Mouse (Mus musculus): Measurements from ENCODE around the gene Pigl. TPM values are rescaled to one million over a fixed set of nuclear protein-coding genes. Genes with fewer than 3 reads are reported as not detected.
A peak's percentile ranks its signal among the peaks of the same experiment; 100 is the strongest.

Pigl gene
- 10.2 and 10.8 TPM in 2 replicates for polyA plus RNA-seq (2016; fragmentation: Nextera tagmentation; extraction: Ambion mirVana)

DNA sequence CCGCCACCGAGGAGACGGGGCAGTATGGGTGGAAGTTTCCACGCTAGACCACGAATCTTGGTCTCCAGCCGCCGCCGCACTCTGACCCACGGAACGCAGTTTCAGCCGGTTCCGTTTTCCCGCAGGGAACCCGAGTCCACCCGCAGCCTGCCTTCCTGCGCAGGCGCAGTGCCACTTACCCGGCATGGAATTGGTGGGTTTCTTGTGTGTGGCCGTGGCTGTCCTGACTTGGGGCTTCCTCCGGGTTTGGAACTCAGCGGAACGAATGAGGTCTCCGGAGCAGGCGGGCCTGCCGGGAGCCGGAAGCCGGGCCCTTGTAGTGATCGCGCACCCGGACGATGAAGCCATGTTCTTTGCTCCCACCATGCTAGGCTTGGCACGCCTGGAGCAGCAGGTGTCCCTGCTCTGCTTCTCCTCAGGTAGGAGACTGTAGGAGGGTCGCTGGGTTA, at the start of gene Pigl, which contains the start of gene Ncor1:
Gene Pigl, plus strand, starts transcription at position 185 of the 449 bp plus-strand sequence.
Gene Ncor1, minus strand, starts transcription at position 266 of the 449 bp plus-strand sequence.
- Histone ChIP-seq H3K4me1 (peaks cover 18% of the 10 kb centered on the region), H3K27ac (peak within 1 kb of the TSS; percentile 99), H3K36me3 (replicated peaks) (no peaks in the 10 kb centered on the region), H3K9ac (peak within 1 kb of the TSS; percentile 98), H3K9me3 (no peaks in the 10 kb centered on the region), H3K4me3 (replicated peaks) (peak within 1 kb of the TSS; percentile 92), H3K4me2 (peak within 1 kb of the TSS; percentile 81), H3K27me3 (no peaks in the 10 kb centered on the region)
- peak; percentile 45 for ATAC-seq (ENCODE audit: low FRiP score)
- 0% methylated on average over 33 of the region's 33 CpGs for WGBS

DNA sequence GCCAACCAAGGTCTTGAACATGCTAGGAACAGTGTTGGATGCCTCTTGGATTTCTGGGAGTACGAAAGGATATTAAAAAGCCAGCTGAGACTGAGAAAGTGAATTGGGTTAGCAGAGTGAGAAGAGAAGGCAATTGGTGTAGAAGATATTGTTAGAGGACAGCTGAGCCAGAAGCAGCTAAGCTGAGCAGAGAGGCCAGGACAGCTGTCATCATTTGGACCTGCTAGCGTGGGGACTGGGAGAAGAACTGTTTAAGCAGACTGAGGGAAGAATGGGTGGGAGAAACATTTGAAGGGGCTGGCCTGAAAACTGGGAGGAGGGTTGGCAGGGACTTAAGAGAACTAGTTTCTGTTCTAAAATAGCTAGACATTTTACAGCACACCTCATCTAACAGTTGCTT, 49.4 kb upstream of the Pigl start:
- WGBS: 96% methylated on average over 2 of the region's 2 CpGs
- Histone ChIP-seq H3K9ac (no peak overlapping the region), H3K4me1 (no peaks in the 10 kb centered on the region), H3K36me3 (replicated peaks) (peaks cover 37% of the 10 kb centered on the region), H3K27ac (no peak overlapping the region), H3K4me2 (no peak overlapping the region), H3K4me3 (replicated peaks) (no peak overlapping the region), H3K9me3 (no peaks in the 10 kb centered on the region), H3K27me3 (no peaks in the 10 kb centered on the region)
- no peak for ATAC-seq (ENCODE audit: low FRiP score)

- no peaks in the 10 kb centered on the region for H3K4me1 ChIP-seq
- H3K9me3 ChIP-seq: no peaks in the 10 kb centered on the region
- no peak overlapping the region for H3K27ac ChIP-seq
- H3K9ac ChIP-seq: no peak overlapping the region
- H3K4me3 ChIP-seq (replicated peaks): no peak overlapping the region
- WGBS: 95% methylated on average over 1 of the region's 1 CpGs
- no peak for ATAC-seq (ENCODE audit: low FRiP score)
- H3K4me2 ChIP-seq: no peak overlapping the region
- H3K27me3 ChIP-seq: no peaks in the 10 kb centered on the region
- peaks cover 44% of the 10 kb centered on the region for H3K36me3 ChIP-seq (replicated peaks)
Observed at GRCm38 (mm10) chr11:62409611-62410010, 48.6 kb upstream of the Pigl start.

GRCm38 (mm10) chr11:62415026-62415425, 43.2 kb upstream of the Pigl start:
- Histone ChIP-seq H3K4me2 (no peak overlapping the region), H3K4me3 (replicated peaks) (no peak overlapping the region), H3K36me3 (replicated peaks) (peaks cover 58% of the 10 kb centered on the region), H3K27me3 (no peaks in the 10 kb centered on the region), H3K4me1 (no peaks in the 10 kb centered on the region), H3K9me3 (no peaks in the 10 kb centered on the region), H3K27ac (no peak overlapping the region), H3K9ac (no peak overlapping the region)
- WGBS: 94% methylated on average over 4 of the region's 4 CpGs
- no peak for ATAC-seq (ENCODE audit: low FRiP score)

DNA sequence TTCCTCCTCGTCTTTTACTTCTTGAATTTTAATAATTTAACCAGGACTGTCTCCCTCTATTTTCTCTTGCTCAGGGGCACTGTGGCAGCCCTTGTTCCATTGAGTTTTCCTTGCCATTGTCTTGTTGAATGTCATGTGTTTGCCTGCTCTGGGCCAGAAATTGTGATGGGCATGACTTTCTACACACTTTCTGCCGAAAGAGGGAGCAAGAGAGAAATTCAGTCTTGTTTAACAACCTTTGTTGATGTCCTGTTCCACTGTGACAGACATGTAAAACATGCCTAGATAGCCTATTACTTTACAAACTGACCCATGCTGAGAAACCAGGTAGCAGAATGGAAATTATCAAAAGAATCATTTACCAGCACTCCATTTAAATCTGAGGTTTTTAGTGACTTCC, 33.7 kb upstream of the Pigl start:
- Histone ChIP-seq H3K9ac (no peak overlapping the region), H3K4me1 (no peaks in the 10 kb centered on the region), H3K4me3 (replicated peaks) (no peak overlapping the region), H3K27ac (no peak overlapping the region), H3K27me3 (no peaks in the 10 kb centered on the region), H3K9me3 (no peaks in the 10 kb centered on the region), H3K4me2 (no peak overlapping the region), H3K36me3 (replicated peaks) (peaks cover 35% of the 10 kb centered on the region)
- ATAC-seq (ENCODE audit: low FRiP score): no peak
- 78% methylated on average over 2 of the region's 2 CpGs for WGBS

GRCm38 (mm10) chr11:62426266-62426665, 32.0 kb upstream of the Pigl start:
- peaks cover 39% of the 10 kb centered on the region for H3K36me3 ChIP-seq (replicated peaks)
- H3K9me3 ChIP-seq: no peaks in the 10 kb centered on the region
- no peak overlapping the region for H3K4me3 ChIP-seq (replicated peaks)
- H3K27me3 ChIP-seq: no peaks in the 10 kb centered on the region
- H3K4me1 ChIP-seq: no peaks in the 10 kb centered on the region
- H3K27ac ChIP-seq: no peak overlapping the region
- no peak overlapping the region for H3K4me2 ChIP-seq
- no peak for ATAC-seq (ENCODE audit: low FRiP score)
- H3K9ac ChIP-seq: no peak overlapping the region
- WGBS: 83% methylated on average over 5 of the region's 5 CpGs

GRCm38 (mm10) chr11:62427105-62427504, 31.2 kb upstream of the Pigl start:
- WGBS: 84% methylated on average over 2 of the region's 3 CpGs
- peaks cover 41% of the 10 kb centered on the region for H3K36me3 ChIP-seq (replicated peaks)
- no peak overlapping the region for H3K27ac ChIP-seq
- no peak overlapping the region for H3K9ac ChIP-seq
- no peak overlapping the region for H3K4me2 ChIP-seq
- no peaks in the 10 kb centered on the region for H3K4me1 ChIP-seq
- H3K4me3 ChIP-seq (replicated peaks): no peak overlapping the region
- ATAC-seq (ENCODE audit: low FRiP score): no peak
- H3K27me3 ChIP-seq: no peaks in the 10 kb centered on the region
- H3K9me3 ChIP-seq: no peaks in the 10 kb centered on the region

DNA sequence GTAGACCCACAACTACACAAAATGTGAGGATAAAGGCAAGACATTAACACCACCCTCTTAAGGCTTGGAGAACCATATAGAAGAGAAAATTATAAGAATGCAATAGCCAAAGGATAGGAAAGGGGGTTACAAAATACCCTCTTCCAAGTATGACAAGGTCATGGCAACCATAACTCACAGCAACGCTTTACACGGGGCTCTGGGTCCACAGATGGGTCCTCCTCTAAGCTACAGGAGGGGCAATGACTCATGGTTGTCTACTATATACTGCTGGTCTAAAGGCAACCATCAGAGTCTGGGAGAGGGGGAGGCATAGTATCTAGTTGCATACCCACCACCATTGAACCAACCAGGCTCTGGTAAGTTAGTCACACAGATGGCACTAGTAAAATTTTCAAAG, 26.0 kb upstream of the Pigl start:
- WGBS: 97% methylated on average over 2 of the region's 2 CpGs
- Histone ChIP-seq H3K9ac (no peak overlapping the region), H3K9me3 (no peaks in the 10 kb centered on the region), H3K4me2 (no peak overlapping the region), H3K36me3 (replicated peaks) (peaks cover 42% of the 10 kb centered on the region), H3K27ac (no peak overlapping the region), H3K4me1 (no peaks in the 10 kb centered on the region), H3K4me3 (replicated peaks) (no peak overlapping the region), H3K27me3 (no peaks in the 10 kb centered on the region)
- no peak for ATAC-seq (ENCODE audit: low FRiP score)

DNA sequence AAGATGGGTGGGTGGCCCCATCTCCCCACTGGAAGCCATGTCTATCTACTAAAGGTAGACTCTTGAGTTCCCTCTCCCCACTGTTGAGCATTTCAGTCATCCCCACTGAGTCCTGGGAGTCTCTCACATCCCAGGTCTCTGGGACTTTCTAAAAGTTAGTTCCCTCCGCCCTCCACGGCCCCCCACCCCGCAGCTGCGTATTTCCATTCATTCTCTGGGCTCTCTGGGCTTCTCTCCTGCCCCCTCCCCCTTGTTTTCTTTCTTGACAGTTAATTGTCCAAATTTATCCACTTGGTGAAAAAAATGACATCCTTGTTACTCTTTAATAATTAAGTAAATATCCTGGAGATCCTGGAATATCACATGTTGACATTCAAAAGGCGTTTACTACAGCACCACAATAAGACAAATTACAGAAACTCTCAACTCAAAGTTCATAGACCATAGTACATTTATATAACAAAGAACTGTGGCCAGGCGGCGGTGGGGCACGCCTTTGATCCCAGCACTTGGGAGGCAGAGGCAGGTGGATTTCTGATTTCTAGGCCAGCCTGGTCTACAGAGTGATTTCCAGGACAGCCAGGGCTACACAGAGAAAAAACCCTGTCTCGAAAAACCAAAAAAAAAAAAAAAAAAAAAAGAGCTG, 17.5 kb upstream of the Pigl start:
- WGBS: 97% methylated on average over 9 of the region's 9 CpGs
- H3K27me3 ChIP-seq: no peaks in the 10 kb centered on the region
- H3K4me2 ChIP-seq: no peak overlapping the region
- H3K9ac ChIP-seq: no peak overlapping the region
- H3K36me3 ChIP-seq (replicated peaks): peaks cover 33% of the 10 kb centered on the region
- H3K4me3 ChIP-seq (replicated peaks): no peak overlapping the region
- ATAC-seq (ENCODE audit: low FRiP score): no peak
- H3K4me1 ChIP-seq: no peaks in the 10 kb centered on the region
- no peaks in the 10 kb centered on the region for H3K9me3 ChIP-seq
- H3K27ac ChIP-seq: no peak overlapping the region

- 92% methylated on average over 3 of the region's 3 CpGs for WGBS
- Histone ChIP-seq H3K27me3 (no peaks in the 10 kb centered on the region), H3K36me3 (replicated peaks) (peaks cover 24% of the 10 kb centered on the region; the same call in 1 of the 2 replicates), H3K4me1 (peaks cover 3% of the 10 kb centered on the region; the same call in 1 of the 2 replicates), H3K9ac (no peak overlapping the region), H3K4me2 (no peak overlapping the region), H3K4me3 (replicated peaks) (no peak overlapping the region), H3K27ac (no peak overlapping the region), H3K9me3 (no peaks in the 10 kb centered on the region)
- ATAC-seq (ENCODE audit: low FRiP score): no peak
Observed at GRCm38 (mm10) chr11:62445799-62446198, 12.5 kb upstream of the Pigl start.

- Histone ChIP-seq H3K4me2 (no peak overlapping the region), H3K9me3 (no peaks in the 10 kb centered on the region), H3K9ac (no peak overlapping the region), H3K27ac (no peak overlapping the region), H3K27me3 (no peaks in the 10 kb centered on the region), H3K36me3 (replicated peaks) (peaks cover 19% of the 10 kb centered on the region; the same call in 1 of the 2 replicates), H3K4me3 (replicated peaks) (no peak overlapping the region), H3K4me1 (peaks cover 3% of the 10 kb centered on the region; the same call in 1 of the 2 replicates)
- ATAC-seq (ENCODE audit: low FRiP score): no peak
- 85% methylated on average over 6 of the region's 6 CpGs for WGBS
Observed at GRCm38 (mm10) chr11:62448971-62449370, 9.3 kb upstream of the Pigl start.

GRCm38 (mm10) chr11:62455193-62455592, 3.1 kb upstream of the Pigl start:
- Histone ChIP-seq H3K36me3 (replicated peaks) (no peaks in the 10 kb centered on the region; the same call in 1 of the 2 replicates), H3K27me3 (no peaks in the 10 kb centered on the region), H3K4me2 (peak overlapping the region; percentile 81; the same call in 1 of the 2 replicates), H3K4me1 (peaks cover 18% of the 10 kb centered on the region), H3K27ac (no peak overlapping the region), H3K4me3 (replicated peaks) (no peak overlapping the region), H3K9me3 (no peaks in the 10 kb centered on the region), H3K9ac (no peak overlapping the region)
- no peak for ATAC-seq (ENCODE audit: low FRiP score)
- WGBS: 81% methylated on average over 1 of the region's 1 CpGs

DNA sequence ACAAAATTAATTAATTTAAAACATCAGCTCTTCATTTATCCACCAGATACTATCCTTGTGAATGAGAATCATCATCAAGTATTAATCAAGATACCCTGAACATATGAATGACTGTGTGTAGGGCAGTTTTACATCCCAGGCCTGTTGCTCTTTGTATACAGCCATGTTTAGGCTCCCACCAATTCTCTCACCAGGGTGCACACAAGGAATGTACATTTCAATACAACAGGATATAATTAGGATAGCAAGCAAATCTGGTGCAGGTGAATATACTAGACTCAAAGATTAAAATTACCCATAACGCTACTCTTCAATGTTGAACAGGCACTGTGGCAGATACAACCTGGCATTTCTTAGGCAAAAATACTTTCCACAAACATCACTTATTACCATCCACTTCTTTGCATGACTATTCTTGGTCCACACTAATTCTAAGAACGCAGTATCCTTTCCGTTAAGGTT, 2.2 kb upstream of the Pigl start:
- Histone ChIP-seq H3K9ac (peak overlapping the region; percentile 98), H3K4me1 (peaks cover 18% of the 10 kb centered on the region), H3K36me3 (replicated peaks) (no peaks in the 10 kb centered on the region; the same call in 1 of the 2 replicates), H3K27me3 (no peaks in the 10 kb centered on the region), H3K9me3 (no peaks in the 10 kb centered on the region), H3K4me2 (peak overlapping the region; percentile 81), H3K4me3 (replicated peaks) (peak overlapping the region; percentile 92), H3K27ac (peak overlapping the region; percentile 99; the same call in 1 of the 2 replicates)
- WGBS: 3% methylated on average over 3 of the region's 3 CpGs
- no peak for ATAC-seq (ENCODE audit: low FRiP score)

Data from forebrain, embryonic 12.5 days (tissue).